Comparison of ENCODE assay signal across 8 mouse cellular contexts in the genomic region with DNA sequence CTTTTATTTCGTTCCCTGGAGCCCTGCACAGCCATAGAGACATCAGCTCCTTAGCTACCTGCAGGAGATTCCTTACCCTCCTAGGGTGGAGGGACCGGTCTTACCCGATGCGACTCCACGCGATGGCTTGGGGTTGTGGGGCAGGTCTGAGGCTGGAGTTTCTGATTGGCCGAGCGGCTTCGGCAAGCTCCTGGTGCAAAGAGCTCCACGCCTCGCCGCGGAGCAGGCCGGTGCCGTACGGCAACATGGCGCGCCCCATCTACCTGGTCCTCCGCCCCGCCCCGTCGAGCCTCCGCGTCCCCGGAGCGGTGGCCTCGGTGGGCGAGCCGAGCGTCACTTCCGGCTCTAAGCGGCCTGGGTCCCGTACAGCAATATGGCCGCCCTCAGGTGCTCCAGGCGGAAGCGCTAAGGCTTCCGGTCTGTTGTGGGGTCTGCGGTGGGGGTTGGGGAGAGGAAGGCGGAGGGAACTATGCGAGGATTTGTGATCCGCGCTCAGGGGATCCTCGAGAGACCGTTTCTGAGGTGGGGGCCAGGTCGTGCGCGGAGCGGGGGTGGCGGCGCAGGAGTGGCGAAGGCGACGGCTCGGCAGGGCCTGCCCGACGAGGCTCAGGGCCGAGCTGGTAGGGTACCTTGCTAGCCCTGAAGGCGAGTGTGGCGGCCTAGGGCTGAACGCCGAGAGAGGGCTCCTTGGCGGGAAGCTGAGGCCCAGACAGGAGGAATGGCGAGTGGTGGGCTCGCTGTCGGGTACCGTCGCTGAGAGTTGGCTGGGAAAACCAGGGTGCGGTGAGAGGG. TPM values are rescaled to one million over a fixed set of nuclear protein-coding genes. Genes with fewer than 3 reads are reported as not detected.
DNase-seq lines count a peak whose midpoint lies in the region; ATAC-seq and TF ChIP-seq lines count a peak whose summit lies in the region.

A gene (plus strand): TSS at position 338 of the 792 bp plus-strand sequence.

- H3K36me3 ChIP-seq in ES-E14 (ENCODE audit: control insufficient read depth, insufficient read depth, low read length, poor library complexity, severe bottlenecking), result peaks cover 35% of the 10 kb centered on the region
- peaks cover 30% of the 10 kb centered on the region for H3K36me3 ChIP-seq in forebrain, embryonic 15.5 days

- no peak for TF ChIP-seq CTCF in lung, adult 2 months (IDR thresholded peaks at IDR 0.05; ENCODE audit: insufficient read depth, low read length)

- no peaks in the 10 kb centered on the region for H3K9me3 ChIP-seq in ES-E14 (ENCODE audit: control insufficient read depth, insufficient read depth, low read depth, low read length)
- H3K9me3 ChIP-seq in forebrain, embryonic 15.5 days, result no peaks in the 10 kb centered on the region

- peak; percentile 97 for DNase-seq in ES-E14 (ENCODE audit: low read depth, low spot score)
- peak; percentile 99 for DNase-seq in cerebellum, adult 11-12 months
- DNase-seq in heart, postnatal 25 days (ENCODE audit: low spot score), result peak; percentile 98
- DNase-seq in layer of hippocampus, adult 18-20 months (ENCODE audit: low spot score in 2 of 2), result peak; percentile 99
- DNase-seq in lung, adult 2 months, result peak; percentile 96
- peak; percentile 98 for DNase-seq in thymus, adult 18-20 months

- in situ Hi-C loops in ES-E14 (cut with MboI; ENCODE audit: low sequenced_read_pairs in 2 of 2, unreplicated experiment in 2 of 2), result no loop called here

- WGBS in forebrain, embryonic 15.5 days, result under 1% methylated on average over 68 of the region's 68 CpGs
- WGBS in lung, adult 2 months, result under 1% methylated on average over 68 of the region's 68 CpGs

- no peaks in the 10 kb centered on the region for H3K27me3 ChIP-seq in forebrain, embryonic 15.5 days

- peak; percentile 72; the same call in 1 of the 2 replicates for TF ChIP-seq POLR2A in lung, adult 2 months (IDR thresholded peaks at IDR 0.05; ENCODE audit: borderline replicate concordance, extremely low read depth, low read depth, low read length)

- H3K4me1 ChIP-seq in ES-E14 (ENCODE audit: control insufficient read depth in 2 of 2, insufficient read depth in 2 of 2, low read length in 2 of 2, poor library complexity in 1 of 2), result peaks cover 0 to 8% of the 10 kb centered on the region in 2 experiments; a peak in 2 of 4 replicates
- H3K4me1 ChIP-seq in forebrain, embryonic 15.5 days, result peaks cover 30% of the 10 kb centered on the region
- peaks cover 2% of the 10 kb centered on the region; the same call in 1 of the 2 replicates for H3K4me1 ChIP-seq in lung, adult 2 months (ENCODE audit: control insufficient read depth, insufficient read depth, low read length)

- H3K4me3 ChIP-seq in ES-E14 (ENCODE audit: insufficient read depth in 1 of 2, low read depth in 1 of 2, low read length in 2 of 2, poor library complexity in 1 of 2, severe bottlenecking in 1 of 2), result peak within 1 kb of the TSS; percentile 84 to 87
- peak within 1 kb of the TSS; percentile 80 for H3K4me3 ChIP-seq in forebrain, embryonic 15.5 days
- peak within 1 kb of the TSS; percentile 86 for H3K4me3 ChIP-seq in lung, adult 2 months (replicated peaks; ENCODE audit: extremely low read depth, low read depth, low read length)

- H3K9ac ChIP-seq in ES-E14 (ENCODE audit: insufficient read depth, low read depth, low read length, poor library complexity, severe bottlenecking), result peak within 1 kb of the TSS; percentile 92
- peak within 1 kb of the TSS; percentile 89 for H3K9ac ChIP-seq in forebrain, embryonic 15.5 days (replicated peaks)

- ATAC-seq in forebrain, embryonic 15.5 days (replicated peaks), result peak; percentile 97
- ATAC-seq in neutrophil, adult 5-6 weeks (ENCODE audit: extremely low read depth, insufficient number of reproducible peaks, low FRiP score, poor library complexity, severe bottlenecking), result peak; percentile 88

- peak within 1 kb of the TSS; percentile 94 for H3K4me2 ChIP-seq in forebrain, embryonic 15.5 days (replicated peaks)

- intact Hi-C loops in heart, postnatal 25 days (cut with DNase I), result no loop called here

- H3K27ac ChIP-seq in ES-E14 (ENCODE audit: insufficient read depth, low read depth, low read length, poor library complexity, severe bottlenecking), result peak within 1 kb of the TSS; percentile 90
- H3K27ac ChIP-seq in forebrain, embryonic 15.5 days (replicated peaks), result peak within 1 kb of the TSS; percentile 95

TF ChIP-seq in ES-E14, 5 proteins besides CTCF, POLR2A, EP300 and RAD21:
- TF ChIP-seq HCFC1 (IDR thresholded peaks at IDR 0.05; ENCODE audit: borderline replicate concordance, insufficient read depth, low read length) (peak; percentile 90), MAFK (IDR thresholded peaks at IDR 0.05; ENCODE audit: insufficient read depth, low read depth, low read length) (no peak), ZNF384 (IDR thresholded peaks at IDR 0.05; ENCODE audit: low read depth, low read length) (no peak), CHD2 (IDR thresholded peaks at IDR 0.05; ENCODE audit: low read depth, low read length) (no peak; the same call in 1 of the 2 replicates)

RNA-seq across cellular contexts. Expression of the gene that starts here (rescaled TPM):
- total RNA-seq in ES-E14 (2012; rRNA removed), result 67.3 and 73.7 TPM in 2 replicates
- 61.5 and 63.5 TPM in 2 replicates for polyA plus RNA-seq in forebrain, embryonic 15.5 days (2015; fragmentation: Nextera tagmentation; extraction: Ambion mirVana)
- 10 to 100 TPM; 14.3 to 17.5 TPM for total RNA-seq in heart, postnatal 25 days (2021)
- total RNA-seq in layer of hippocampus, adult 18-20 months (2021), result 10 to 100 TPM; 29.6 to 32.9 TPM
- 33.7 and 35.9 TPM in 2 replicates for polyA plus RNA-seq in lung, adult 2 months (2012; rRNA removed)
- 74.4 and 81.8 TPM in 2 replicates for total RNA-seq in neutrophil, adult 5-6 weeks (2017)

Comparison
In these comparisons a context has a peak if more than half of its experiments do, and no peak if none do; other contexts are left out.
1. Peak in every context shown above with its lines: DNase-seq, ATAC-seq, H3K4me3 ChIP-seq and H3K27ac ChIP-seq.